Mouse (Mus musculus) neutrophil, adult 5-6 weeks (primary cell): ENCODE data around the gene Creb3l1. TPM values are rescaled to one million over a fixed set of nuclear protein-coding genes. Genes with fewer than 3 reads are reported as not detected.

ENCODE experiments used
- ATAC-seq: fragments of 151-379, 151-347 bp; 2 replicates; pipeline ENCODE4 v1.8.0; 2017; ENCODE audit warnings: mild to moderate bottlenecking, moderate TSS enrichment; ENCODE audit not compliant: insufficient number of reproducible peaks, poor library complexity, low FRiP score, severe bottlenecking; ENCODE audit errors: extremely low read depth
- total RNA-seq: library from RNA; stranded (forward); fragments of 200-1000 nt; gene quantifications from 2 replicates; pipeline ENCODE4 v1.2.3, GENCODE M21; 2017

Gene Creb3l1
- total RNA-seq = 0.23 and 0.25 TPM in 2 replicates

GRCm38 (mm10) chr2:92024274-92024672 is at the start of gene Creb3l1:
Gene Creb3l1, minus strand, starts transcription at chr2:92024502.
- ATAC-seq = no peak

GRCm38 (mm10) chr2:92071143-92071542 is 46.8 kb upstream of the Creb3l1 start:
- ATAC-seq = no peak

GRCm38 (mm10) chr2:92069630-92070029 is 45.3 kb upstream of the Creb3l1 start:
- ATAC-seq = no peak

GRCm38 (mm10) chr2:92067600-92067999 is 43.3 kb upstream of the Creb3l1 start:
- no peak for ATAC-seq

- ATAC-seq = no peak
These were observed 42.6 kb upstream of the Creb3l1 start for GRCm38 (mm10) chr2:92066899-92067298.

DNA sequence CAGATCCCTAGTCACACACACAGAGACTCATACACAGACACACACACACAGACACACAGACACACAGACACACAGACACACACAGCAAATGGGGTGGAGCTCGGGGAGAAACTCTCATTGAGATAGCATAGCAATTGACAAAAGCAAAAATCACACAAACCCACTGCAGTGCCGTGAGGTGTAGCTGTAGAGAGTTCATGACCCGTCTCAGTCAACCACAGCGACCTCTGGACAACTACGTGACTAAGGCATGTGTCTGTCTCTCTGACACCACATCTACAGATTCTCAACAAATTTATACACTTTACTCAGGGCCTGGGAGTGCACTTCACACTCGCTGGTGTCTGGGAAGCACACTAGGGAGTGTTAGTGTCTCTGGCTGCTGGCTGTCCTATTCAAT is 41.6 kb upstream of the Creb3l1 start:
- ATAC-seq = no peak

DNA sequence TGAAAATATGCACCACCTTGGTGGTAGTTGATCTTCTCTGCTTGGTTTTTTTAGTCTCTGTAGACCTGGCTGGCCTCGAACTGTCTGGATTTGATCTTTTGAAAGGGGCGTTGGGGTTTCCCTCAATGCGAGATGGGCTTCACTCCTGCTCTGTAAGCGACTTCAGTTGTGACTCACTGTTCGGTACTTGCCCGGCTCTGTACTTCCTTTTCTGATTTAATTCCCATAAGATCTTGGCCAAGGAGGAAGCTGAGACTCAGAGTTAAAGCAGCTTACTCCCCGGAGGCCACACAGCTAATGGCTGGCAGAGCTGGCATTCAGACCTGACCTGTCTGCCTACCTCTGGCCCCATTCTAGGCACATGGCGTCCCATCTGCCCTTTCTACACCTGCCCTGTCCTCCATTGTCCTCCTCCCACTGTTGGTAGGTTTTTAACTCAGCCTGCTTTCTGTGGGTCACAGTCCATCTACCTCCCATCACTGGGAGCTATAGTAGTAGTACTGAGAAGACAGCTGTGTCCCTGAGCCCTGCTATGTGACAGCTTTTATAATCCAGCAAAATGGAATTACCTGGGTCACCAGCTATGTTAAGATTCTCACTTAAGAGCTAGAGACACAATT is 41.1 kb upstream of the Creb3l1 start:
- no peak for ATAC-seq

- ATAC-seq = no peak
These were observed 38.8 kb upstream of the Creb3l1 start for GRCm38 (mm10) chr2:92063106-92063505.

GRCm38 (mm10) chr2:92061337-92061736 is 37.0 kb upstream of the Creb3l1 start:
- ATAC-seq = no peak

DNA sequence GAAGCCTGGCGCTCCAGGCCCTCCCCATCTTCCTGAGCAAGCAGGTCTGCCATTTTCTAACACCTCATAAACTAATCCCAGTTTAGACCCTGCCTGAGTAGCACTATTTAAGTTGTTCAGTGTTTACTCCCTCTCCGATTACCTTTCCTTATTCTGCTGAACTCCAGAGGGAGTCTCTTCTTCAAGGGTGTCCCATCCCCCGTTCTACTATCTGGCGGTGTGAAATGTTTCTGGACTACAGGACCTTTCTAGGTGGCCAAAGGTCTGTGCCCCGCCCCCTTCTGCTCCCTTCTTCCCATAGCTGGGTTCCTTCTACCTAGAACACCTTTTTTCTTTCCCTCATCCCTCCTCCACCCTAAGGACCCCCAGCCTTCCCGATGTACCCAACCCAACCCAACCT is 36.0 kb upstream of the Creb3l1 start:
- ATAC-seq = no peak

DNA sequence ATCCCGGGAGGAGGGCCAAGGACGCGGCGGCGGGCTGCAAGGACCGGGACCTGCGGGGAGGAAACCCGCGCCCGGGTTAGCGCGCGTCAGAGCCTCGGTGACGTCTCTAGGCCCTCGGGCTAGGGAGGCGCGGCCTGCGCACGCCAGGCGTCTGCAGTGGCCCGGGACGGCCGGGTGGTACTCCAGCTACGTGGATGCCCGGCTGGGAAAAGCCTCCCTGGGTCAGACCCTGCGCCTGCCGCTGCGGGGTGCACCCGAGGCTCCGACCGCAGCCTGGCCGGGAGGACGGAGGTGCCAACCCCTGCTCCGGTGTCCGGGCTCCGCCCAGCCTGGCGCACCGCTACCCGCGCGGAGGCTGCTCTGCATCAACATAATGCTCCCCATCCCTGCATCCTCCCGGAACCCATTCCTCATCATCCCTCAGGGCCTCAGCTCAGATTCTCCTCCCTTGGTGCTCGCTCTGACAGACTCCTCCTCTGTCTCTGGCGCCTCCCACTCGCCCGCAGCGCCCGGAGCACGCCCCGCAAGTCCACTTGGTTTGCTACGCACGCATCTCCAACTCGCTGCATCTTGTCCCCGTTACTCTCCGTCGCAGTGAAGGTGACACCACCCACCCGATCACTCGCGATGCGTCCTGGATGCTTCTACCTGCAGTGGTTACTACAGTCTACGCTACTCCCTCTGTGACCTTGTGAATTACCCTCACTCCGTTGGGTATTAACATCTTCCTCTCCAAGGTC is 35.3 kb upstream of the Creb3l1 start:
- no peak for ATAC-seq

DNA sequence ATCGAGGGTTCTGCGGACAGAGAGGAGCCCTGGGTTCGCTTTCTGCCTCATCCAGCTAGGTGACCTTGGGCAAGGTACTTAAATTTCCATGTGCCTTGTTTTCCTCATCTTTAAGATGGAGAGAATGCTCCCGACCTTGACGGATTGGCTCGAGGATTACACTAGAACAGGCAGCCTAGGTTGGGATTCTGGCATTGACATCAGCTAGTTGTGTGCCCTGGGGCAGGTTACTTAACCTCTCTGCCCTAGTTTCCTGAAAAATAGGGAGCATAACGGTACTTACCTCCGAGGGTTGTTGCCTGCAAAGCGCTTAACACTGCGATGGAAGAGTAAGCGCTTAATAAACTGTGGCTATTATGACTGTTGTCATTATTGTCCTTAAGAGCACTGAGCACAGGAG is 34.6 kb upstream of the Creb3l1 start:
- ATAC-seq = no peak

DNA sequence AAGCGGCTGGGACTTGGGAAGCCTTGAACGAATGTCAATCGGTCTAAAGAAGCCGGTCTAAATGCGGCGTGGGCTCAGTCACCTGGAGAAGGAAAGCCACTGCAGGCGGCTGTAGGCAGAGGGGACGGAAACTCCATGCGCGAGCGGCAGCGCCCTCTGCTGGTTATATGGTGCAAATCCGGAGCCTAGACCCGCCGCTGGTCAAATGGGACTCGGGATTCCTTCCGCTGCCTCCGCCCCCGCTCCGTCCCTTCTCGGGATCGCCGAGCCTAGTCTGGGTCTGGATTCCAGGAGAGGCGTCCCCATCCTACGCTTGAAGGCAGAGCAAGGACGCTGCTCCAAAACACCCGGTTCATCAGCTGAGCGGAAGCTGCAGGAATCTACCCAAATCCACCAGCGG is 34.2 kb upstream of the Creb3l1 start:
- ATAC-seq = peak; percentile 77

DNA sequence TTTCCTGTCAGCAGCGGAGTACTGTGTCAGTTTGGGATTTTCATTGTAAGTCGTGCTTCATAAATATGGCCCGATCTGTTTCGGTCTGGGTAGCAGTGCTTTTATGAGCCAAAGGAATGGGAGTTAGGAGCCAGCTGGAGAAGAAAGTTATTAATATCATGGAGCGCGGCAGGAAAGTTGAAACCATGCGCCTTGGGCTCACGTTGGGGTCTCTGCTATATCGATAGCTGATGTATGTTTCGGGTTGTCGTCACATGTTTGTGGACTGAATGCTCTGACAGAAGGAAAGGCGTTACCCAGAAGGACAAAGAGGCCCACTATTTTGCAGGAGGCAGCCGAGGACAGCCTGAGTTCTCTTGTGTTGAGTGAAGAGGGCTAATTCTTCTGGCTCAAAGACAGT is 32.5 kb upstream of the Creb3l1 start:
- ATAC-seq = no peak

DNA sequence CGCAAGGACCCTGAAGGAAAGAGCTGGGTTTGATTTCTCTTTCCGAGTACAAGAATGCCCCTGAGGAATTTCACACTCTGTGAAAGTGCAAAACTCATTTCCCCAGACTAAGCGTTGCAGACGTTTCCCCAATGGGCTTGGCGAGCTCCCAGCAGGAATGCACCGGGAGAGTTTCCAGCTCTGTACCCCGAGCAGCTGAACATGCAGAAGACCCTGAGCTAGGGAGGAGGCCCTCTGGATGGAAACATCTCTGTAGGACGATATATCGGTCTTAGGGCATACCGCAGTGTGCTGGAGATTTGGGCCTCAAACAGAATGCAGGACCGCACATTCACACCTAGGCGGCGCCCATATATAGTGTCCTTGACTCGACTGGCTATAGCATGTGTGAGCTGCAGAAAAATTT is 31.5 kb upstream of the Creb3l1 start:
- peak; percentile 45; the same call in 1 of the 2 replicates for ATAC-seq

DNA sequence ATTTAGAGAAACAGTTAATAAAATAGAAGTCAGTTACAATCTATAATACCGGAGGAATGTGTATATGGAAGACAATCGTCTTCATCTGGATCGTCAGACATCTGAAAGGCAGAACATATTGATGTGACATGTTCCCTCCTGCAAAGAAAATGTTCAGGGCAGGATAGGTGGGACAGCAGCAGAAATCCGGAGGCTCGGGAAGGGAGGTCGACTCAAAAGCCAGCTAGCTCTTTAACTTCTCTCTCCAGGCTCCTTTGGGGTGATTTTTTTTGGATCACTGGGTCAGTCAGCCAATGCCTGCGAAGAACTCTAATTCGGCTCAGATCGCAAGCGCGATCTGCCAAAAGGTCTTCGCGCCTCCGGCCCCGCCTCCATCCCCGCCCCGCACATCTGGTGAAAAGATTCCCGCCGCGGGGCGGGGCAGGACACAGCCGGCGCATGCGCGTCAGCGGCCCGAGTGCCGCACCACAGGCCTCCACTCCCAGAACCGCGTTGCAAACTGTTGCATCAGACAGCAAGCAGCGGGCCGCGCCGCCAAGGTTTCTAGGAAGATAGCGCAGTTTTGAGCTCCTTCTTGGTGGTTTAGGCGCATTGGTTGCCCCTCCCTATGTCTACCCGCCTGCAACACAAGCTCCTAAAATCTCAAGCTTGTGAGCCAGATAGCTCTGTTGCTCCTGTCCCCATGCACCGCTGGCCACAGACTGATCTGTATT is 31.0 kb upstream of the Creb3l1 start:
- ATAC-seq = no peak

- no peak for ATAC-seq
These were observed 28.5 kb upstream of the Creb3l1 start for GRCm38 (mm10) chr2:92052754-92053153.

- no peak for ATAC-seq
These were observed 27.9 kb upstream of the Creb3l1 start for GRCm38 (mm10) chr2:92052188-92052587.

GRCm38 (mm10) chr2:92048034-92048690 is 23.9 kb upstream of the Creb3l1 start:
- ATAC-seq = no peak

GRCm38 (mm10) chr2:92047601-92048000 is 23.3 kb upstream of the Creb3l1 start:
- no peak for ATAC-seq
